Mouse (Mus musculus): ENCODE measurements around the gene Ltbp3. TPM values are rescaled to one million over a fixed set of nuclear protein-coding genes. Genes with fewer than 3 reads are reported as not detected.

Ltbp3 gene
- total RNA-seq, 4 experiments from 2014 or later: 254 to 451 (median 353) TPM

- DNase-seq: peak; percentile 86
Measured at GRCm38 (mm10) chr19:5724549-5724941, 16.2 kb upstream of the Ltbp3 start.

- no peak for DNase-seq
Measured at GRCm38 (mm10) chr19:5725029-5725707, 15.5 kb upstream of the Ltbp3 start.

GRCm38 (mm10) chr19:5725767-5726515 lies 14.8 kb upstream of the Ltbp3 start, which contains the start of gene Ehbp1l1:
TSS of gene Ehbp1l1 (minus strand) at chr19:5726317.
- DNase-seq: no peak

- no peak for DNase-seq
Measured at GRCm38 (mm10) chr19:5726961-5727578, 13.6 kb upstream of the Ltbp3 start.

GRCm38 (mm10) chr19:5727701-5728100 lies 13.0 kb upstream of the Ltbp3 start:
- DNase-seq: no peak

GRCm38 (mm10) chr19:5728631-5729443 lies 11.9 kb upstream of the Ltbp3 start:
- no peak for DNase-seq

- peak; percentile 86 for DNase-seq
Measured at GRCm38 (mm10) chr19:5729444-5729815, 11.3 kb upstream of the Ltbp3 start, which contains the start of gene Fam89b. TSS of gene Fam89b (minus strand) at chr19:5729653.

- DNase-seq: no peak
Measured at GRCm38 (mm10) chr19:5730314-5731186, 10.2 kb upstream of the Ltbp3 start.

GRCm38 (mm10) chr19:5731264-5731978 lies 9.3 kb upstream of the Ltbp3 start:
- DNase-seq: peak; percentile 95

- no peak for DNase-seq
Measured at GRCm38 (mm10) chr19:5734325-5734724, 6.4 kb upstream of the Ltbp3 start.

- DNase-seq: no peak
Measured at GRCm38 (mm10) chr19:5739446-5739845, 1.3 kb upstream of the Ltbp3 start.

GRCm38 (mm10) chr19:5741641-5742240 lies 1.0 kb downstream of the Ltbp3 start:
- DNase-seq: peak; percentile 78

- DNase-seq: no peak
Measured at GRCm38 (mm10) chr19:5742241-5742641, 1.5 kb downstream of the Ltbp3 start.

GRCm38 (mm10) chr19:5743576-5743975 lies 2.9 kb downstream of the Ltbp3 start:
- DNase-seq: peak; percentile 57

GRCm38 (mm10) chr19:5745756-5746710 lies 5.3 kb downstream of the Ltbp3 start:
- peak; percentile 74 for DNase-seq

- DNase-seq: no peak
Measured at GRCm38 (mm10) chr19:5746907-5747363, 6.2 kb downstream of the Ltbp3 start.

GRCm38 (mm10) chr19:5749476-5749875 lies 8.8 kb downstream of the Ltbp3 start:
- peak; percentile 75 for DNase-seq

GRCm38 (mm10) chr19:5750951-5751350 lies 10.2 kb downstream of the Ltbp3 start:
- no peak for DNase-seq

- peak; percentile 56 for DNase-seq
Measured at GRCm38 (mm10) chr19:5751742-5752141, 11.0 kb downstream of the Ltbp3 start.

Measured in adrenal gland, adult 8-10 months (tissue).